Mouse (Mus musculus): ENCODE data around the gene Dnajc16.

DNA sequence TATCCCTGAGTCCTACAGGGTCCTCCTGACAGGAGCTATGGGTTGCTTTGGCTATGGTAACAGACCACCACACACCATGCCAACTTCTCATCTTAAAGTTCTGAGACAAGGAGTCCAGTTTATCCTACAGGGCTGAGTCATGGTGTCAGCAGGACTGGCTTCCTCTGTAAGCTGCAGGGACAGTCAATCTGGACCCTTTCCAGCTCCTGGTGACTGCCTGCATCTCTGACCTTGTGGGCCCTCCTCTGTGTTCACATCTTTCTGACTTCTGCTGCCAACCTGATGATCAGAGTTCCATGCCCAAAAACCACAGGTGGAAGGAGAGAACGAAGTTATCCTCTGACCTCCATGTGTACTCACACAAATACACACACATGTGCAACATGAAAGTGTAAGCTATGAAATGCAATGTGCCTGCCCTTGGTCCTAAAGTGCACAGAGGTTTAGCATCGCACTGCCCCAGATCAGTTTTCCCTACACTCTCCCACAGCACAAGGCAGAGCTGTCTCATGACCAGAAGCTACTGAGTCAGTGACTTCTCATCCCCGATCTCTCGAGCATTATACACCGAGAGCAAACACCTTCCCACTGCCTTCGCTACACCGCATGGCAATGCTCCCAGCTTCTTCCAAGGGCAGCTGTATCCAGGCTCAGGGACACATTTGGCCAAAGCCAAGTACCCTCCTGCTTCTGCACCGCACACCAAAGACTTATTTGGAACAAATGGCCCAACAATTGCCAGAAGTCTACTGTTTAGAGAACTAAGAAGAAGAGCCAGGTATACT is 9.3 kb downstream of the Dnajc16 start:
- no peak for TF ChIP-seq CTCF (IDR thresholded peaks at IDR 0.05; ENCODE audit: control insufficient read depth, insufficient read depth, insufficient replicate concordance, low read depth, low read length)
- no peak for TF ChIP-seq POLR2A (IDR thresholded peaks at IDR 0.05; ENCODE audit: control insufficient read depth, low read depth, low read length)
